Mouse (Mus musculus) heart, adult 2 months (tissue): ENCODE data around the gene Hist1h2bg.

Source experiments
- CTCF ChIP-seq: fragments of 200-600 bp; IDR thresholded peaks from 2 replicates; pipeline ENCODE4 v1.8.1; 2022; ENCODE audit warnings: antibody characterized with exemption, mild to moderate bottlenecking, moderate library complexity
- POLR2A ChIP-seq: fragments of 200-500 bp; IDR thresholded peaks from 2 replicates; pipeline ENCODE4 v1.6.1; 2011; ENCODE audit warnings: mild to moderate bottlenecking, low read depth, low read length, control low read depth; ENCODE audit not compliant: insufficient read depth

GRCm38 (mm10) chr13:23541497-23541896 is 29.7 kb upstream of the Hist1h2bg start:
- TF ChIP-seq CTCF (no peak), POLR2A (no peak)
